Mouse (Mus musculus): Measurements from ENCODE around the gene Klc1. TPM values are rescaled to one million over a fixed set of nuclear protein-coding genes. Genes with fewer than 3 reads are reported as not detected.
A peak's percentile ranks its signal among the peaks of the same experiment; 100 is the strongest.

Gene Klc1
- polyA plus RNA-seq, 1 experiment: 3.9 TPM

DNA sequence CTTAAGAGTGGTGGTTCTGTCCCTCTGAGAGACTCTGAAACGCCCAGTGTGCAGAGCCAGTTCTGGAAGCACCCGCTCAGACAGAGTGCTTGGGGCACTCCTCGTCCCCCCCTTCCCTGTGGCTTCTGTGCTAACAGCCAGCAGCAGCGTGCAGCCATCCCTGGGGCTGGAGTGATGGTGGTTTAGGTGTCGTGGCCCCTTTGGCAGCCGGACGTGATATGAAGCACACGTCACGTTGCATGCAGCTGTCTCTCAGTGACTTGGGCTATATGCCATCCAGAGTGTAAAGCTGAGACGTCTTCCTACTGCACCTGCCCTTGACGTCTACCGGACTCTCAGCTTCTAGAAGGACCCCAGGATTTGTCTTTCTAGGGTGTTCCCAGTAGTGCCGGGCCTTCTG is 39.8 kb downstream of the Klc1 start:
- TF ChIP-seq GATA1 (IDR thresholded peaks at IDR 0.05; ENCODE audit: low read length) (no peak), TAL1 (IDR thresholded peaks at IDR 0.05; ENCODE audit: low read length) (no peak)
- H3K4me3 ChIP-seq (replicated peaks): no peak overlapping the region
- H3K9me3 ChIP-seq (ENCODE audit: control insufficient read depth, low read length): no peaks in the 10 kb centered on the region
- H3K4me1 ChIP-seq (ENCODE audit: control insufficient read depth): peaks cover 14% of the 10 kb centered on the region
- H3K36me3 ChIP-seq (ENCODE audit: control insufficient read depth): peaks cover 89% of the 10 kb centered on the region
- no peaks in the 10 kb centered on the region for H3K27me3 ChIP-seq (ENCODE audit: control insufficient read depth)

DNA sequence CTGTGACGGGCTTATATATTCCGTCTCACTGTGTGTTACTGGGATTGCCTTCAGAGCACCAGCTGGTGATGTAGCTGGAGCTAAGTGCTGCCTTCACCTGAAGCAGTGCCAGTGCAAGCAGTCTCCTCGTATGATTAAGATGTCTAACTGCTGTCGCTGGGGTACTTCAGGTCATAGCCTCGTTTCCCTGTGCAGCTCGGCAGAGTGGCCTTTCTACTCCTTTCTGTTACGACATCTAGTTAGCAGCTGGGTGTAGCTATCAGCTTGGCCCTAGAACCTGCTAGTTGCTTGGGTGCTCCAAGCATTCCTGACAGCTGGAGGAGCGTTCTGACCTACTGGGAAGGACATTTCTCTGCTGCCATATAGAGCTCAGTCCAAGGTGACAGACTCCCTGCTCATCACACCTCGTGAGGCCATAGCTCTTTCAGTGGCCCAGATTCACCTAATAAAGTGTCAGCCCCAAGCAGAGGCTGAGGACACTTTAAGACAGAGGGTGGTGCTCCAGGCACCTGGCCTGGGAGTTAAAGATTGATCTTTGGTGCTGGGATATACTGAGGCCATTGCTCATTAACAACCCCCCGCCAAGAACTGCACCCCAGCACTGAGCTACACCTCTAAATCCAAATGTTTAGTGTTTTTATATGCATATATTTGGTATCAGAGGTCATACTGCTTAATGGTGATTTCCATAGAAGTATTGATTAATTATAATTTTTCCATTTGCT is 42.0 kb downstream of the Klc1 start:
- H3K4me3 ChIP-seq (replicated peaks): no peak overlapping the region
- H3K4me1 ChIP-seq (ENCODE audit: control insufficient read depth): no peaks in the 10 kb centered on the region
- H3K36me3 ChIP-seq (ENCODE audit: control insufficient read depth): peaks cover 89% of the 10 kb centered on the region
- TF ChIP-seq GATA1 (IDR thresholded peaks at IDR 0.05; ENCODE audit: low read length) (no peak), TAL1 (IDR thresholded peaks at IDR 0.05; ENCODE audit: low read length) (no peak)
- no peaks in the 10 kb centered on the region for H3K27me3 ChIP-seq (ENCODE audit: control insufficient read depth)
- H3K9me3 ChIP-seq (ENCODE audit: control insufficient read depth, low read length): no peaks in the 10 kb centered on the region

DNA sequence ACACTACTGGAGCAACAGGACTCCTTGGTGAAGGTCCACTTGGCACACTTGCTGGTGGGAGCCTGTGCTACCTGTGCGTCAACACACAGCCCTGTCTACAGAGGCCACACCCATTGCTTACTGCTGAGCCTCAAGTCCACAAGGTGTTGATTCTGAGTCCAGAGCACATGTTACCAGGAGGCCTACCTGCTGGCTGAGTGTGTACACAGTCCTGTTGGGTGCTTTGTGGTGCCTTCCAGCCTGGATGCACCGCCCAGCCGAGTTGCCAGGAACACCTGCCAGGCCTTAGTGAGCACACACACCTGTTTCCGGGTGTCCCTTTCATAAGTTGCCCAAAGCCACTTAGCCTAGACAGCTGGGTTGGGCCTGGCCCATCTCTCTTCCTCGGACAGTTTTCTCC is 44.9 kb downstream of the Klc1 start:
- Histone ChIP-seq H3K4me1 (ENCODE audit: control insufficient read depth) (no peaks in the 10 kb centered on the region), H3K36me3 (ENCODE audit: control insufficient read depth) (peaks cover 92% of the 10 kb centered on the region), H3K4me3 (replicated peaks) (no peak overlapping the region), H3K27me3 (ENCODE audit: control insufficient read depth) (no peaks in the 10 kb centered on the region), H3K9me3 (ENCODE audit: control insufficient read depth, low read length) (no peaks in the 10 kb centered on the region)
- TF ChIP-seq GATA1 (IDR thresholded peaks at IDR 0.05; ENCODE audit: low read length) (no peak), TAL1 (IDR thresholded peaks at IDR 0.05; ENCODE audit: low read length) (no peak)

DNA sequence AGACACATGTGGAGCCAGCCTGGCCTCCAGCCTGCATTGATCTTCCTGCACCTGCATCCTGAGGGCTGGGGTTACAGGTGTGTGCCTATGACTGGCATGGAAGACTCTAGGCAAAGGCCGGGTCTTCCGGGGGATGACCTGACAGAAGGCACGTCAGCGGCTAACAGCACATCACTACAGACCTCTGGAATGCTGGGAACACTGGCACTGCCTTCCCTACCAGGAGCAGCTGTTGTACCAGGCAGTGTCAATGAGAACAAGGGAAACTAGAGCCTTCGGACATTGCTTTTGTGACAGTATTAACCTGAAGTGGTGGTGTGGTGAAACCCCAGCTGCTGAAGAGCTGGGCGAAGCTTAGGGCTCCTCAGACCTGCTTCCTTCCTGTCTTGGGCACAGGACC is 50.1 kb downstream of the Klc1 start:
- H3K9me3 ChIP-seq (ENCODE audit: control insufficient read depth, low read length): no peaks in the 10 kb centered on the region
- H3K4me1 ChIP-seq (ENCODE audit: control insufficient read depth): peaks cover 45% of the 10 kb centered on the region
- no peaks in the 10 kb centered on the region for H3K27me3 ChIP-seq (ENCODE audit: control insufficient read depth)
- H3K36me3 ChIP-seq (ENCODE audit: control insufficient read depth): peaks cover 83% of the 10 kb centered on the region
- TF ChIP-seq GATA1 (IDR thresholded peaks at IDR 0.05; ENCODE audit: low read length) (no peak), TAL1 (IDR thresholded peaks at IDR 0.05; ENCODE audit: low read length) (no peak)
- no peak overlapping the region for H3K4me3 ChIP-seq (replicated peaks)

DNA sequence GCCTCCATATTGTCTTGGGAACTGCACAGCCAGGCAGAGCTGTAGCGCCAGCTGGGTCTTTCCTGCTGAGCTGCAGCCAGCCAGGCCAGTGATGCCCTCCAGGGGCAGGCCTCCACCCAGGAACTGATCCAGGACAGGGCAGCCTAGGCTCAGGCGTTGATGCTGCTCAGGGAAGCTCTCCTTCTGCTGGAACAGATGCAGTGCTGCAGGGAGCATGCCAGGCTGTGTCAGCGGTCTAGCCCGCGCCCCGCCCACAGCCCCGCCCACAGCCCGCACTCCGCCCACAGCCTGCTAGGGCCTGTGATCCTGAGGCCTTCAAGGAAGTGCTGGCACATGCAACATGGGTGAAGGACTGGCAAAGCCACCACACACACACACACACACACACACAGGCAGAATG is 51.1 kb downstream of the Klc1 start:
- Histone ChIP-seq H3K36me3 (ENCODE audit: control insufficient read depth) (peaks cover 73% of the 10 kb centered on the region), H3K9me3 (ENCODE audit: control insufficient read depth, low read length) (no peaks in the 10 kb centered on the region), H3K27me3 (ENCODE audit: control insufficient read depth) (no peaks in the 10 kb centered on the region), H3K4me3 (replicated peaks) (no peak overlapping the region), H3K4me1 (ENCODE audit: control insufficient read depth) (peaks cover 50% of the 10 kb centered on the region)
- TF ChIP-seq TAL1 (IDR thresholded peaks at IDR 0.05; ENCODE audit: low read length): no peak
- no peak for TF ChIP-seq GATA1 (IDR thresholded peaks at IDR 0.05; ENCODE audit: low read length)

DNA sequence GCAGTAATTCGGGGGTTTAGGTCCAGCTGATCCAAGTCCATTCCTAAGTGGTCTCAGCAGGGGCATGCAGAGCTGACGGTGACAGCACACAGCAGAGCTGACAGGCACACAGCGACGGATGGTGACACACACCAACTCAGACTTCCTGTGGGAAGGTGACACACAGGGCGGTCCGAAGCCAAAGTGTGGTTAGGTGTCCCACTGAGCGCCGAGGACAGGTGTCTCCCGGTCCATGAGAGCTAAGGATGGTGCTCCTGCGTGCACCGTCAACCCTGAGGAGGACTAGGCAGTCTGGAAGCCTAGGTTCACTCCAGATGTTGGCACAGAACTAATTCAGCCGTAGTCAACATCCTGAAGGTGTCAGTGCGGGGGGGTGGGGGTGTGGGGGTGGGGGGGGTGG is 53.4 kb downstream of the Klc1 start:
- H3K27me3 ChIP-seq (ENCODE audit: control insufficient read depth): no peaks in the 10 kb centered on the region
- peak overlapping the region; percentile 9 for H3K4me3 ChIP-seq (replicated peaks)
- H3K9me3 ChIP-seq (ENCODE audit: control insufficient read depth, low read length): no peaks in the 10 kb centered on the region
- H3K4me1 ChIP-seq (ENCODE audit: control insufficient read depth): peaks cover 73% of the 10 kb centered on the region
- no peak for TF ChIP-seq TAL1 (IDR thresholded peaks at IDR 0.05; ENCODE audit: low read length)
- no peak for TF ChIP-seq GATA1 (IDR thresholded peaks at IDR 0.05; ENCODE audit: low read length)
- H3K36me3 ChIP-seq (ENCODE audit: control insufficient read depth): peaks cover 63% of the 10 kb centered on the region

DNA sequence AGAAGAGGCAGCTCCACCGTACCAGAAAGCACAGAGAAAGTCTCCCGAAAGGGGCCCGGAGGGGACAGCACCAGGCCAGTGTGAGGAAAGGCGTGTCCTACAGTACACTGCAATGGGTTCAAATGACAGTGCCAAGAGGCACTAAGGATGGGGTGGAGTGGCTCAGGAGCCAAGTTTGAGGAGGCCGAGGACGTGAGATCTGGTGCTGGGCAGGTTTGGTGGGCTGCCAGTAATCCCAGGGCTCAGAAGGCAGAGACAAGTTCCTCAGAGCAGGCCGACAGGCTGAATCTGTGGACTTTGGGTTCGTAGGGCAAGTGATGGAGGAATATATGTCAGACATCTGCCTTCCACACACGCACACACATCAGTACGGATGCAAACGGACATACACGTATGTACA is 54.0 kb downstream of the Klc1 start:
- Histone ChIP-seq H3K9me3 (ENCODE audit: control insufficient read depth, low read length) (no peaks in the 10 kb centered on the region), H3K4me3 (replicated peaks) (peak overlapping the region; percentile 90), H3K36me3 (ENCODE audit: control insufficient read depth) (peaks cover 61% of the 10 kb centered on the region), H3K27me3 (ENCODE audit: control insufficient read depth) (no peaks in the 10 kb centered on the region), H3K4me1 (ENCODE audit: control insufficient read depth) (peaks cover 79% of the 10 kb centered on the region)
- TF ChIP-seq GATA1 (IDR thresholded peaks at IDR 0.05; ENCODE audit: low read length) (no peak), TAL1 (IDR thresholded peaks at IDR 0.05; ENCODE audit: low read length) (no peak)

DNA sequence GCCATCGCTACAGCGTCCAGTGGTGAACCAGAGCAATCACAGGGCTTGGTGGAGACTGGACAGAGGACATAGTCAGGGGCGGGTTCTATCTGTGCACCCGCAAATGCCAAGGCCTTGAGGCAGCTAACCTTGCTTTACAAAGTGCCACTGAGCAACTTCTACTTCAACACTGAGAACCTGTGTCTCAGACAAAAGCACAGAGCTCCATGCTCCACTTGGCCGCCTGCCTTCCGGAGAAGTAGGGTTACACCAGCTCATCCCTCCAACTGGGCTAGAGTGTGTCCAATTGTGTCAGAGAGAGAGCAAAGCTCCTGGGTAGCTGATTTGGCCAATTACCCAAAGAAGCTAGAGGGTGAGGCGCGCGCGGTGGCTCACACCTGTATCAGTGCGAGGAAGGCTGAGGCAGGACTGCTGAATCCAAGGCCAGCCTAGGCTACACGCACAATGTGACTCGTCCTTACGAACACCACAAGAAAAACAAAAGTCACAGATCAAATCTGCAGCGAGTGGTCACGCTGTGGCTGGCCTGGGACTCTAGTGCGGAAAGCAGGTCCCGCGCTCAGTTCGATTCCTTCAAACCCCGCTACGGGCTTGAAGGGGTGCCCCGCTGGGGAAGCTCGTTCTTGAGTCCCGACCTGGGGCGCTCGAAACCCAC is 54.6 kb downstream of the Klc1 start:
- H3K4me1 ChIP-seq (ENCODE audit: control insufficient read depth): peaks cover 85% of the 10 kb centered on the region
- no peaks in the 10 kb centered on the region for H3K9me3 ChIP-seq (ENCODE audit: control insufficient read depth, low read length)
- H3K4me3 ChIP-seq (replicated peaks): peak overlapping the region; percentile 90
- peaks cover 60% of the 10 kb centered on the region for H3K36me3 ChIP-seq (ENCODE audit: control insufficient read depth)
- H3K27me3 ChIP-seq (ENCODE audit: control insufficient read depth): no peaks in the 10 kb centered on the region
- TF ChIP-seq GATA1 (IDR thresholded peaks at IDR 0.05; ENCODE audit: low read length): no peak

DNA sequence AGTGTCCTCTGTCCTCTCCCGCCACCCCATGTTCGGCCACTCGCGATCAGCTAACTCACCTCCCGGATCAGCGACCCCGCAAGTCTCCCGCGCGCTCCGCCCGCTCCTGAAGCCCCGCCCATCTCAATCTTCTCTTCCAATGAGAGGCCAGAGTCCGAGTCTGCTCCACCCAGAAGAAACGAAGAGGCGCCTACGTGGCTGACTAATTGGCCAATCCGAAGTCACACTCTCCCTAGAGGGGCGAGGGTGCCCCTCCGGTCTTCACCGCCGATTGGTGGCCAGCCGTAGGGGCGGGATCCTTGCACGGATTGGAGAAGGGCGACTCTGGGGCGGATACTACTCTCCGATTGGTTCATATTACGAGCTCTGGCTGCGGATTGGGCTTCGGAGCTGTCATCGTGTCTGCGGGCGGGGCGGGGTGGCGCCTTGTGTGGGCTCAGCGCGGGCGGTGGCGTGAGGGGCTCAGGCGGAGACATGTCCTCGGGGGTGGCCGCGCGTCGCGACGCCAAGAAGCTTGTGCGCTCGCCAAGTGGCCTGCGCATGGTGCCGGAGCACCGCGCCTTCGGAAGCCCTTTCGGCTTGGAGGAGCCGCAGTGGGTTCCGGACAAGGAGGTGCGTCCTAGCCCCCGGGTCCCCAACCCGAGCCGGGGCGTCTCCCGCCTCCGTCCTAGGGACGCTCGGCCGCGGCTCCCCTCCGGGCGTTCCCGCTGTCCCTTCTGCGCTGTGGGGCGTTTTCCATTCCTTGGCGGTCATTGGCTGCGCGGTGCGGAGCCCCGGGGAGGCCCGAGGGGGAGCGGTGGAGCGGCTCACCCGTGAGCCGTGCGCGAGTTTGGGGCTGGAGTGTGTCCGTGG is 55.3 kb downstream of the Klc1 start, which contains the start of the genes Xrcc3 and Zfyve21:
Gene Xrcc3 (minus strand): TSS at position 108 of the 852 bp plus-strand sequence.
Gene Zfyve21 (plus strand): TSS at position 405 of the 852 bp plus-strand sequence.
- Histone ChIP-seq H3K36me3 (ENCODE audit: control insufficient read depth) (peaks cover 60% of the 10 kb centered on the region), H3K4me3 (replicated peaks) (peak within 1 kb of the TSS; percentile 90), H3K27me3 (ENCODE audit: control insufficient read depth) (no peaks in the 10 kb centered on the region), H3K9me3 (ENCODE audit: control insufficient read depth, low read length) (no peaks in the 10 kb centered on the region), H3K4me1 (ENCODE audit: control insufficient read depth) (peaks cover 90% of the 10 kb centered on the region)
- TF ChIP-seq GATA1 (IDR thresholded peaks at IDR 0.05; ENCODE audit: low read length) (no peak), TAL1 (IDR thresholded peaks at IDR 0.05; ENCODE audit: low read length) (no peak)
